Mouse (Mus musculus) liver, embryonic 14.5 days (tissue): Measurements from ENCODE around the gene Il4. TPM values are rescaled to one million over a fixed set of nuclear protein-coding genes. Genes with fewer than 3 reads are reported as not detected.

Experiments
- ATAC-seq: fragments of 200-750 bp; cut with Nextera tagmentation; 2 replicates; pipeline ENCODE4 v1.8.0; 2017; ENCODE audit warnings: moderate number of reproducible peaks, mild to moderate bottlenecking, moderate library complexity; ENCODE audit not compliant: insufficient read depth
- DNase-seq, 3 experiments: peaks; one replicate each; pipeline ENCODE4 v3.0.0-alpha.2; 2012 to 2013; ENCODE audit warnings: low read depth in 3 of 3, low spot score in 3 of 3
- H3K27ac ChIP-seq: fragments of 300-500 bp; sonication (generic); 2 replicates; pipeline ENCODE4 v1.5.1; 2014; ENCODE audit warnings: moderate library complexity, mild to moderate bottlenecking, control low read depth, inconsistent platforms
- H3K27me3 ChIP-seq: fragments of 300-500 bp; sonication (generic); 2 replicates; pipeline ENCODE4 v1.6.1; 2014; ENCODE audit warnings: mild to moderate bottlenecking, low read length, moderate library complexity; ENCODE audit not compliant: control insufficient read depth, insufficient read depth
- H3K36me3 ChIP-seq: fragments of 300-500 bp; sonication (generic); replicated peaks from 2 replicates; pipeline ENCODE4 v1.6.1; 2014; ENCODE audit warnings: low read depth; ENCODE audit not compliant: control insufficient read depth, insufficient read depth
- H3K4me1 ChIP-seq, 2 experiments: fragments of 200-500 bp in 1 of 2; fragments of 300-500 bp in 1 of 2; sonication (generic) in 1 of 2; replicated peaks; 2 replicates each; pipeline ENCODE4 v1.6.1; 2012 to 2014; ENCODE audit warnings: antibody characterized with exemption in 1 of 2, inconsistent platforms in 1 of 2, low read length in 1 of 2; ENCODE audit not compliant: control insufficient read depth in 2 of 2, insufficient read depth in 2 of 2
- H3K4me2 ChIP-seq: fragments of 300-500 bp; sonication (generic); 2 replicates; pipeline ENCODE4 v1.6.1; 2014; ENCODE audit warnings: low read depth, mild to moderate bottlenecking, control low read depth, moderate library complexity
- H3K4me3 ChIP-seq, 2 experiments: fragments of 200-500 bp in 1 of 2; fragments of 300-500 bp in 1 of 2; sonication (generic) in 1 of 2; 2 replicates each; pipeline ENCODE4 v1.5.1; 2012 to 2014; ENCODE audit warnings: low read depth in 2 of 2, low read length in 2 of 2, mild to moderate bottlenecking in 2 of 2, control low read depth in 1 of 2, inconsistent platforms in 1 of 2, moderate library complexity in 1 of 2; ENCODE audit not compliant: insufficient read depth in 1 of 2
- H3K9ac ChIP-seq: fragments of 300-500 bp; sonication (generic); replicated peaks from 2 replicates; pipeline ENCODE4 v1.6.1; 2014; ENCODE audit warnings: mild to moderate bottlenecking, control low read depth, moderate library complexity
- H3K9me3 ChIP-seq: fragments of 300-500 bp; sonication (generic); 2 replicates; pipeline ENCODE4 v1.6.1; 2016; ENCODE audit warnings: low read length, mixed read lengths; ENCODE audit not compliant: control insufficient read depth
- CTCF ChIP-seq: IDR thresholded peaks from 2 replicates; pipeline ENCODE4 v1.5.1; 2016; ENCODE audit warnings: antibody characterized with exemption, low read depth, control low read depth
- EP300 ChIP-seq: IDR thresholded peaks from 2 replicates; pipeline ENCODE4 v1.6.1; 2016; ENCODE audit warnings: antibody characterized with exemption, low read depth
- WGBS: fragments of 180-500 bp; shearing (Covaris S2); extraction: QIAGEN DNeasy Blood & Tissue Kit; methylation state at CpG from one replicate; pipeline ENCODE4 v1.1.7; 2014; ENCODE audit not compliant: insufficient replicate concordance; 5-methylcytosine and 5-hydroxymethylcytosine counted together
- polyA plus RNA-seq, 2 experiments: library from polyadenylated mRNA; depleted of rRNA in 1 of 2; stranded (reverse) in 1 of 2; unstranded in 1 of 2; fragments of >200 nt; fragmentation: Nextera tagmentation in 1 of 2; extraction: Ambion mirVana in 1 of 2; gene quantifications; 2 replicates each; pipeline versions ENCODE4 v1.2.1 to v1.2.3; 2012 to 2014

The Il4 gene
- polyA plus RNA-seq, 2 experiments = 0.26 to 0.61 TPM

- no peaks in the 10 kb centered on the region; a peak in 1 of 4 replicates for H3K4me1 ChIP-seq
- no peak within 1 kb of the TSS for H3K9ac ChIP-seq
- no peaks in the 10 kb centered on the region for H3K9me3 ChIP-seq
- H3K4me3 ChIP-seq = no peak within 1 kb of the TSS
- H3K27me3 ChIP-seq = peaks cover 6% of the 10 kb centered on the region; the same call in 1 of the 2 replicates
- ATAC-seq = no peak
- no peak for DNase-seq
- H3K4me2 ChIP-seq = no peak within 1 kb of the TSS
- TF ChIP-seq EP300 = no peak
- TF ChIP-seq CTCF = no peak
- 70% methylated on average over 8 of the region's 8 CpGs for WGBS
- no peaks in the 10 kb centered on the region for H3K36me3 ChIP-seq
- no peak within 1 kb of the TSS for H3K27ac ChIP-seq
These were observed 16.1 kb upstream of the Il4 start, which contains the start of gene Il13 for GRCm38 (mm10) chr11:53634556-53634955. Gene Il13 (minus strand): TSS chr11:53634702.

DNA sequence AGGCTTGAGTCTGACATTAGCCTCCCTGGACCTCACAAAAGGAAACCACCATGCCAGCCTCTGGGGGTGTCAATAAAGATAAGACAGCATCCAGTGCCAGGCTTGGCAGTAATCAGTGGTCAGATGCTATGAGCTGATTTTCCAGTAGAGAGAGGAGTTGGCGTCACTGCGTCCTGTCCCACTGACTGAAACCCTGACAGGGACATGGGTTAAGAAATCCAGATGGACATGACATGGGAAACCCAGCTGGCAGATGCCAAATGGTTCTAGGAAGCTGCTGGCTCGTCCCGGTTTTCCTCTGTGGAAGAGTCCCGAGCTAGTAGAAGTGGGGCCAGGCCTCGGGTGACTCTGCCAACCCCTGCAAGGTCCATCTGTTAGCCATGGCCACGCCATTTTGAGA lies 15.2 kb upstream of the Il4 start:
- Histone ChIP-seq H3K4me3 (no peak overlapping the region), H3K9me3 (no peaks in the 10 kb centered on the region), H3K27me3 (peaks cover 6% of the 10 kb centered on the region; the same call in 1 of the 2 replicates), H3K9ac (no peak overlapping the region), H3K4me1 (no peaks in the 10 kb centered on the region; a peak in 1 of 4 replicates), H3K4me2 (no peak overlapping the region), H3K36me3 (no peaks in the 10 kb centered on the region), H3K27ac (no peak overlapping the region)
- DNase-seq (no peak), ATAC-seq (no peak)
- no peak for TF ChIP-seq EP300
- TF ChIP-seq CTCF = no peak
- WGBS = 54% methylated on average over 7 of the region's 7 CpGs

GRCm38 (mm10) chr11:53632122-53632733 lies 13.8 kb upstream of the Il4 start:
- WGBS = 74% methylated on average over 14 of the region's 14 CpGs
- no peak overlapping the region for H3K4me2 ChIP-seq
- DNase-seq = no peak

GRCm38 (mm10) chr11:53627859-53628258 lies 9.4 kb upstream of the Il4 start:
- ATAC-seq = peak; percentile 72
- peak; percentile 67 to 74 (median 70) for DNase-seq
- no peaks in the 10 kb centered on the region for H3K27me3 ChIP-seq
- no peak overlapping the region for H3K4me2 ChIP-seq
- 7% methylated on average over 1 of the region's 1 CpGs for WGBS
- peaks cover 14 to 26% of the 10 kb centered on the region in 2 experiments for H3K4me1 ChIP-seq
- TF ChIP-seq EP300 (no peak), CTCF (peak; percentile 96)
- no peaks in the 10 kb centered on the region for H3K36me3 ChIP-seq
- H3K9me3 ChIP-seq = no peaks in the 10 kb centered on the region
- H3K4me3 ChIP-seq = no peak overlapping the region
- H3K27ac ChIP-seq = no peak overlapping the region
- no peak overlapping the region for H3K9ac ChIP-seq

More at GRCm38 (mm10) chr11:53632122-53632733, 13.8 kb upstream of the Il4 start:
- no peak overlapping the region for H3K4me3 ChIP-seq
- peaks cover 6% of the 10 kb centered on the region; the same call in 1 of the 2 replicates for H3K27me3 ChIP-seq
- no peaks in the 10 kb centered on the region for H3K9me3 ChIP-seq
- peaks cover 3 to 5% of the 10 kb centered on the region in 2 experiments for H3K4me1 ChIP-seq
- TF ChIP-seq EP300 (no peak), CTCF (peak; percentile 54)
- ATAC-seq = no peak
- no peak overlapping the region for H3K27ac ChIP-seq
- H3K9ac ChIP-seq = no peak overlapping the region
- H3K36me3 ChIP-seq = no peaks in the 10 kb centered on the region

DNA sequence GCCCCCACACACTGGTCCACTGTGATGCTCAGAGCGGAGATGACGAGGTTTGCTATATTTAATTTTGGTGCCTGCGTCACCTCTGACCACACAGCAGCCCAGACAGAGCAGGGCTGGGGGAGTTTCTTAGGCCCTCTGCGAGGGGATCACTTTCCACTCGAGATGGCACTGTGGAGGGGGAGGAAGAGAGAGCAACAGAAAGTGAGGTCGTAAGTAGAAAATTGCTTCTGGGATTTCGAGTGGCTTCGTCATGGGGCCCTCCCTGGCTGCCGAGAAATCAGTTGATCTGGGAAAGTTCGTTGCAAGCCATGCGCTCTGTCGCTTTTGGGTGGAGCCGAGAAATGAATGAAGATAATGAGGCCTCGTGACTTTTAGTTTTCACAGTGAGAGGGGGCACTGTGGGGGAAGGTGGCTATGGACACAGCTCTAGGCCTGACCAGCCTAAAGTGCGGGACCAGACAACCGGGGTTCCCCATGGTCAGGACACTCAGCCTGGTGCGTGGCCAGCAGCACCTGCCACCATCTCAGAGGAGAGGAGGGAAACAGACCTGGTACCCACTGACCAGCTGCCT lies 8.4 kb upstream of the Il4 start:
- TF ChIP-seq CTCF = no peak
- TF ChIP-seq EP300 = no peak
- Histone ChIP-seq H3K9me3 (no peaks in the 10 kb centered on the region), H3K4me1 (peaks cover 14 to 26% of the 10 kb centered on the region in 2 experiments), H3K27me3 (no peaks in the 10 kb centered on the region), H3K27ac (no peak overlapping the region), H3K4me3 (no peak overlapping the region), H3K4me2 (peak overlapping the region; percentile 26; the same call in 1 of the 2 replicates), H3K9ac (peak overlapping the region; percentile 19; the same call in 1 of the 2 replicates), H3K36me3 (no peaks in the 10 kb centered on the region)
- ATAC-seq (peak; percentile 70), DNase-seq (peak in 1 of 3 experiments; percentile 55)
- 33% methylated on average over 17 of the region's 17 CpGs for whole genome bisulfite sequencing
